Mouse (Mus musculus) bone marrow macrophage, adult 2 months (primary cell): Measurements from ENCODE around the gene Cacna1f. TPM values are rescaled to one million over a fixed set of nuclear protein-coding genes. Genes with fewer than 3 reads are reported as not detected.

Source experiments
- H3K27ac ChIP-seq: 2 replicates; pipeline ENCODE4 v1.5.1; 2012; ENCODE audit warnings: low read depth, low read length; ENCODE audit not compliant: insufficient read depth
- H3K4me1 ChIP-seq: 2 replicates; pipeline ENCODE4 v1.6.1; 2012; ENCODE audit warnings: low read length; ENCODE audit not compliant: control insufficient read depth, insufficient read depth
- H3K4me3 ChIP-seq: 2 replicates; pipeline ENCODE4 v1.5.1; 2012; ENCODE audit warnings: mild to moderate bottlenecking, low read length, moderate library complexity; ENCODE audit not compliant: insufficient read depth
- CTCF ChIP-seq: IDR thresholded peaks from 2 replicates; pipeline ENCODE4 v1.5.1; 2012; ENCODE audit warnings: low read depth, mild to moderate bottlenecking, low read length, moderate library complexity
- POLR2A ChIP-seq: IDR thresholded peaks from 2 replicates; pipeline ENCODE4 v1.6.1; 2012; ENCODE audit warnings: mild to moderate bottlenecking, low read depth, low read length, borderline replicate concordance
- polyA plus RNA-seq: library from polyadenylated mRNA; stranded (reverse); fragments of >200 nt; gene quantifications from 2 replicates; pipeline ENCODE4 v1.2.4, GENCODE M21; 2012; ENCODE audit not compliant: missing spikeins, insufficient read depth, insufficient read length

The Cacna1f gene
- polyA plus RNA-seq, 1 experiment, result 0.55 TPM

DNA sequence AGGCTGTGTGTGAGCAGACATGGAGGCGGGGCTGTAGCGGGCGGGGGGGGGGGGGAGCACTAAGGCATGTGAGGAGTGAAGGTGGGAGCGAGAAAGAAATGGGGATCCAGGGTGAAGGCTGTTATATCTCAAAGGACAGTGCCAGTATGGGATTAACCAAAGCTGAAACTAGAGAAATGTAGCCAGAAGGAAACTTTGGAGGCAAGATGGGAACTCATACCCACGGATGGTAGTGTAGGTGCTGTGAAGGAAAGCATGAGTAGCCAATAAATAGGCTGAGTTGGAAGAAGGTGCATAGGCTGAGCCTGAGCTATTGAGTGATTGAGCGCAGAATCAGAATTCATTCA is 32.0 kb upstream of the Cacna1f start:
- Histone ChIP-seq H3K27ac (no peak overlapping the region), H3K4me1 (peaks cover 25% of the 10 kb centered on the region), H3K4me3 (peak overlapping the region; percentile 71)
- TF ChIP-seq POLR2A (no peak), CTCF (no peak)

DNA sequence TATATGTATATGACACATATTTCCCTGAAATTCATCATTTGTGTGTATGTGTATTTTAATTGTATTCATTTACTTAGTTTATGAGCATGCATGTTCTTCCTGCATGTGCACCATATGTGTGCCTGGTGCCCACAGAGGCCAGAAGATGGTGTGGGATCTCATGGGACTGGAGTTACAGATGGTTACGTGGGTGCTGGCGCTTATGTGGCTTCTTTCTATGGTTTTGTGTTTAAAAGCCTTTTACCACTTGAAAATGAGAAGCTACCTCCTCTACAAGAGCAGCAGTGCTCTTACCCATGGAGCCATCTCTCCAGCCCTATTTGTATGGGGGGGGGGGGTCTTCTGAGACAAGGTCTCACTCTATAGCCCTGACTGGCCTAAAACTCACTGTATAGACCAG is 25.7 kb upstream of the Cacna1f start:
- no peak overlapping the region for H3K27ac ChIP-seq
- no peak overlapping the region for H3K4me3 ChIP-seq
- peaks cover 4% of the 10 kb centered on the region for H3K4me1 ChIP-seq
- TF ChIP-seq POLR2A, result no peak
- TF ChIP-seq CTCF, result no peak

DNA sequence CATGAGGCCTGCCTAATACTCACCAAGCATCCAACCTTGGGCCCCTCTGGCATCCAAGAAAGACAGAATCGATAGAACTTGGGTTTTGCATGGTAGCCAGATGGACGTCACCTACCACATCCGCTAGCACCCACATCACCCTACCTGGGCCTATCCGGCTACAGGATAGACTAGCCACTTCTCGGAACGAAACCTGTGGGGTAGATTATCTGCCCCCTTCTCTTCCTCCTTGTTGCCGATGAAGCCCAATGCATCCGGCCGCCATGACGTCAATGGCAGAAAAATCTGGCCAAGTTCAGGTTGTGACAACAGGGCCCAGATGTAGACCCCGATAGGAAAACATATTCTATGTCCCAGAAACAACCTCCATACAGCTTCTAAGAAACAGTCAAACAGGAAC is 23.0 kb upstream of the Cacna1f start:
- no peak overlapping the region for H3K27ac ChIP-seq
- no peak overlapping the region for H3K4me3 ChIP-seq
- no peak for TF ChIP-seq CTCF
- no peak for TF ChIP-seq POLR2A
- H3K4me1 ChIP-seq, result no peaks in the 10 kb centered on the region

DNA sequence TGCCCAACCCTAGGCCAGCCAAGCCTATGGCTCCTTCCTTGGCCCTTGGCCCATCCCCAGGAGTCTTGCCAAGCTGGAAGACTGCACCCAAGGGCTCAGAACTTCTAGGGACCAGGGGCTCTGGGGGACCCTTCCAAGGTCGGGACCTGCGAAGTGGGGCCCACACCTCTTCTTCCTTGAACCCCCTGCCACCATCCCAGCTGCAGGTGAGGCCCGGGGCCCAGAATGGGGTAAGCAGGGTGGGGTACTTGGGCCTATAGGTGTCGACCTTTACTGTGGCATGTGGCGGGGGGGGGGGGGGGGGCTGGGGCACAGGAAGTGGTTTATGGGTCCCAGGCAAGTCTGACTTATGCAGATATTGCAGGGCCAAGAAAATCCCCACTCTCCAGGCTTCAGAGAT is 20.5 kb upstream of the Cacna1f start:
- no peaks in the 10 kb centered on the region for H3K4me1 ChIP-seq
- H3K4me3 ChIP-seq, result no peak overlapping the region
- no peak for TF ChIP-seq CTCF
- TF ChIP-seq POLR2A, result no peak
- H3K27ac ChIP-seq, result no peak overlapping the region

DNA sequence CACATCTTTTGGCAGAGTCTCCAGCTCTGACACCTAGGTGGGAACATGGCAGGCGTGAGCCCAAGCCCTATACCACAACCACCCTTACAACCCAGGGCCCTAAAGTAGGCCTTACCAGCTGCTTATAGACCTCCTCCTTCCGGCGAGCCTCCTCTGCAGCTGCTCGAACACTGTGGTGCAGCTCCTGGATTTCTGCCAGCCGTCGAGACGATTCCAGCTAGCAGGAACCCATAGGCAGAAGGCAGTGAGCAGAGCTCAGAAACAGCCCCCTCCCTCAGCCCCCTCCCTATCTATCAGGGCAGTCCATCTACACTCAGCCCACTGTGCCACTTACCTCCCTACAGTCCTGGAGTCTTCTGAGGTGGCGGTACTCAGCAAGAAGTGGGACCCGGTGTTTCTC is 11.5 kb upstream of the Cacna1f start:
- TF ChIP-seq POLR2A (no peak), CTCF (no peak)
- no peaks in the 10 kb centered on the region for H3K4me1 ChIP-seq

DNA sequence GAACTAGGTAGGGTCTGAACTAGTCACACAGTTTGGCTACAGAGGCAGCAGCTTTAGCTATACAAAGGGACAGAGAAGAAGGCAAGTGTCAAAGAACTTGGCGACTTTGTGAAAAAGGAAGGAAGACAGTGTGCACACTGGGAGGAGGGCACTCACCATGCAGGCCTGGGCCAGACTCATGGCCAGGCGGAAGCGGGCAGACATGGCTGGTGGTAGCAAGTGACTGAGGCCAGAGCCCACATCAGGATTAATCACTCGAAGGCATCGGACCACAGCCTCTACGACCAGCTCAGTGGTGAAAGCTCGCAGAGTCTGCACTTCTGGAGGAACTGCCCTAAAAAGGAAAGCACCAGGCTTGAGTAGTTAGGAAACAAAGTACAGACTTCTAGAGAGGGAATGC is 2.9 kb upstream of the Cacna1f start:
- H3K4me3 ChIP-seq, result peak overlapping the region; percentile 90
- TF ChIP-seq POLR2A (no peak), CTCF (no peak)
- H3K27ac ChIP-seq, result peak overlapping the region; percentile 54
- peaks cover 7% of the 10 kb centered on the region for H3K4me1 ChIP-seq

More for the DNA sequence above, 11.5 kb upstream of the Cacna1f start:
- Histone ChIP-seq H3K4me3 (no peak overlapping the region), H3K27ac (no peak overlapping the region)

DNA sequence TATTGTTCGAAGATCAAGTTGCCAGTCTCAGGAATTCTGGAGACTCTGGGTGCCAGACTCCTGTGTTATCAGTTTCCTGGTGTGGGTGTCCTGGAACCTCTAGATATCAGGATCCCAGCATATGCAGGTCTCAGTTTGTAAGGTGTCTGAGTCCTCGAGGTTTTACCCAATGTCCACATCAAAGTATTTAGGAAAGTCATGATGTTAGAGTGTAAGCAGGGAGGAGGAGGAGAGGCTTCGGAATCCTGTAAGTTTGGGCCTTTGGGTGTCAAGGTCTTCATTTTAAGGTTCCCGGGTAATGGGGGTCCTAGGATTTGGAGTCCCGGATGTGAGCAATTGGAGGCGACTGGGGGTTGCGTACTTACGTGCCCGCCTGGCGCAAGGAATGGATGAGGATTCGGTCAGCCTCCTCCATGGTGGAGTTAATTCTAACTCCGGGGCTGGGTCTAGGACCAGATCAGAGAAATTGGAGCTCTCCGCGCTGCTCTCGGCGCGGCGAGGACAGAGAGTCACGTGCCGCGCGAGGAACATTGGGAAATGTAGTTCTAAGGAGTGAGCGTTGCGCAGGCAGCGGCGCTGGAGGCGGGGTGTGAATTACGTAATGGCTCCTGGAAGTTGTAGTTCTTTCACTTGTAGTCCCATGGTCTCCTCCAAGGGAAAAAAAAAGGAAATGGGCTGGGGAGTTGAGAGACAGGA is 1.9 kb upstream of the Cacna1f start, which contains the start of gene Ccdc22:
Ccdc22 (minus strand) TSS at position 639 of the 696 bp plus-strand sequence.
- peaks cover 7% of the 10 kb centered on the region for H3K4me1 ChIP-seq
- peak within 1 kb of the TSS; percentile 54 for H3K27ac ChIP-seq
- peak within 1 kb of the TSS; percentile 90 for H3K4me3 ChIP-seq
- no peak for TF ChIP-seq POLR2A
- no peak for TF ChIP-seq CTCF

DNA sequence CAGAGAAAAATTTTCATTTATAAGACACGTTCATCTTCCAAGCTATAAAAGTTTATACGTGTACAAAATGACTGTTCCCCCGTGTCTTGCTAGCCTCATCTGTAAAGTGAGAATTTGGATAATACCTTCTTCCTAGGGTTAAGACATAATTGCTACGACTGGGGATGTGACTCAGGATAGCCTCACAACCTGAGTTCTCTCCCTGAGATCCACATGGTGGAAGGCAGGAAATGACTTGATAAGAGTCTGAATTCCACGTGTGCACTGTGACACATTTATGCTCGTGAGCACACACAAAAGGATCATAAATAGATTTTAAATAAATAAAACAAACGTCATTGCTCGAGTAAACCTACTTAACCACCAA is 1.3 kb upstream of the Cacna1f start:
- no peak overlapping the region for H3K27ac ChIP-seq
- TF ChIP-seq POLR2A (no peak), CTCF (no peak)
- H3K4me1 ChIP-seq, result peaks cover 7% of the 10 kb centered on the region
- no peak overlapping the region; the same call in 1 of the 2 replicates for H3K4me3 ChIP-seq

DNA sequence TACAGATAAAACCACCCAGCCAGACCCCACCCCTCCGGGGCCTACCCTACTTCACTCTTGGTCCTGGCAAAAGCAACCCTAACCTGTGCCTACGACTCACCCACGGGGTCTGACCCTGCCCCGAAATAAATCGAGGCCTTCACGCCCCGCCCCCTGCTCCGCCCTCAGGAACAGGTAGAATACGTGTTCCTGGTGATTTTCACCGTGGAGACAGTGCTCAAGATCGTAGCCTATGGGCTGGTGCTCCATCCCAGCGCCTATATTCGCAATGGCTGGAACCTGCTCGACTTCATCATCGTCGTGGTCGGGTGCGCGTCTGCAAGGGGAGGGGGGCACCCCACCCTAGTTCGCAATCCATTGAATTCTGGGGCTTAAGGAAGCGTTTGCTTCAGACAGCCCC is 3.2 kb downstream of the Cacna1f start:
- no peak for TF ChIP-seq CTCF
- TF ChIP-seq POLR2A, result no peak
- Histone ChIP-seq H3K4me1 (peaks cover 6% of the 10 kb centered on the region; the same call in 1 of the 2 replicates), H3K4me3 (no peak overlapping the region; the same call in 1 of the 2 replicates), H3K27ac (no peak overlapping the region)

DNA sequence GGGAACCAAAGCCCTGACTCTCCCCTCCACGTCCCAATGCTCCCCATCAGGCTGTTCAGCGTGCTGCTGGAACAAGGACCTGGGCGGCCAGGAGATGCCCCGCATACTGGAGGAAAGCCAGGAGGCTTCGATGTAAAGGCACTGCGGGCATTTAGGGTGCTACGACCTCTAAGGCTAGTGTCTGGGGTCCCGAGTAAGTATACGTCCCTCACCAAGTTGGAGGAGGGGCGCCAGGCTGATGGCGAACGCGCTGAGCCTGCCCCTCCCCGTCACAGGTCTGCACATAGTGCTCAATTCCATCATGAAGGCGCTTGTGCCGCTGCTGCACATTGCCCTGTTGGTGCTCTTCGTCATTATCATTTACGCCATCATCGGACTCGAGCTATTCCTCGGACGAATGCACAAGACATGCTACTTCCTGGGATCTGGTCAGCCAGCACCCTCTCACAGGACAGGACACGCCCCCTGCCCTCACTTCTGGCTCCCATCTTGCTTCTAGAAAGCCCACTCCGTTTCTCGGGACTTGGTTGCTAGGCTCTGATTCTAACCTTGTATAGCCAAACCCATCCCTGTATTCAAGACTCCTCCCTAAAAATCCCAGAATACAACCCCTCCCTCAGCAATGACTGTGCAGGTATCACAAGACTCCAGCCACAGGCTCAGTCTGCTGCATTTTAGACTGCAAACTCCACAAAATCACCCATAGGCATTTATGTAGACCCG is 3.8 kb downstream of the Cacna1f start:
- H3K4me3 ChIP-seq, result peak overlapping the region; percentile 44
- TF ChIP-seq POLR2A (no peak), CTCF (no peak)
- H3K27ac ChIP-seq, result no peak overlapping the region
- H3K4me1 ChIP-seq, result peaks cover 4% of the 10 kb centered on the region; the same call in 1 of the 2 replicates

DNA sequence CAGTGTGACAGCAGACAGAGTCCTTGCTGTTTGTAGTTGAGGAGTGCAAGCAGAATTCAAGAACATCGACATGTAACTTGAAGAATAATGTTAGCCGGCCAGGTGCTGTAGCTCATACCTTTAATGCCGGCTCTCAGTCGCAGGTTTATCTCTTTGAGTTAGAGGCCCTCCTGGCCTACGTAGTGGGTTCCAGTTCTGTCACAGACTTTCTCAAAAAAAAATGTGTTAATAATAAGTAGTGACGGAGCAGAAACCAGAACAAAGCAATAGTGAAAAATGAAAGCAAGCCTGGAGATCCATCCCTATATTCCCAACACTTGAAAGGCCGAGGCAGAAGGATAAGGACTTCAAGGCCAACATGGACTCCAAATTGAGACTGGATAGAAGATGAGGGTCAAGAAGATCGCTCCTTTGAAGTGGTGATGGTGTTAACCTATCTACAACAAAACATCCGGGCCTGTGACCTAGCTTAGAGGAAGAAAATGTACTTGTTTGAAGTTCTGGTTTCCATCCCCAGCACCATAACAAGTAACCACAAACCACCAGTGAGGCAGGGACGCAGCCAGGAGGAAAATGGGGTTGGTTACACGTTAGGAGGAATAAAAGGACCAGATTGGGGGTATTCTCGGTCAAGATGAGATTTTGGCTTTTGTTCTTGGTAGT is 11.1 kb downstream of the Cacna1f start:
- no peak for TF ChIP-seq POLR2A
- no peak for TF ChIP-seq CTCF
- Histone ChIP-seq H3K4me1 (no peaks in the 10 kb centered on the region), H3K4me3 (no peak overlapping the region), H3K27ac (no peak overlapping the region)
